Mouse (Mus musculus) CD4-positive, CD25-positive, alpha-beta regulatory T cell, adult 2 months (primary cell): ENCODE results near the gene Hoxd8.

ENCODE experiments used
- DNase-seq: peaks from one replicate; pipeline ENCODE4 v3.0.0-alpha.2; 2012; ENCODE audit warnings: low read depth, low spot score

The Hoxd8 gene

DNA sequence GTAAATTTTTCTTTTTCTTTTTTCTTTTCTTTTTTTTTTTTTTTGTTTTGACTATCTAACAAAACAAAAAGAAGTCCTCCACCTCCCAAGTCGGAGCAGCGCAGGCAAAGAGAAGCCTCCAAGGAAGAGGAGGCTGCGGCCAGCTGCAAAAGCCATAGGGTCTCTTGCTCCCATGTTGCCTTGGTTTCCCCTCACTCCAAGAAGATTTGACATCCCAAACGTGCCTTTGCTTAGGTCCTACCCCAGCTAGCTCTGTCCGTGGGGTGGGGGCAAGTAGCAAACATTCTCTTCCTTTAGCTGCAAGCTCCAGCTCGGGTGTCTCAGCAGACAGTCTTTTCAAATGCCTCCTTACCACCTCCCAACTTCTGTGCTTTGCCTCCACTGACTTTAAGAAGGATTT, 29.4 kb downstream of the Hoxd8 start:
- DNase-seq, result no peak

DNA sequence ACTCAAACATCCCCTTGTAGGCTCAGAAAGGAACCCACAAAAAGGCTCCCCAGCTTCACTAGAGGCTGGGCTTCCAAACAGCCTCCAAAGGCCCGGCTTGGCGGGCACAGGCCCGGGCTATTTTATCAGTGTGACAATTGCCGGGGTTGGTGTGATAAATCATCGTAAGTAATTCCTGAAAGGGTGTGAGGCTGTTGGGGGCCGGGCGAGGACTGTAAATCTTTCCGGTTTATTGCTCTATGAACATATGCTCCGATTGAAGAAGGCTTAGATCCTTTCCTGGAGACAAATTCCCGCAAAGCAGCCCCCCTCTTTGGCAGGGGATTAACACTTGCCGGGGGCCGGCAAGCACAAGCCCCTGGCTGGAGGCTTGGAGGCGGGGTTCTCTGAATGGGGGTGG, 30.0 kb downstream of the Hoxd8 start:
- DNase-seq, result no peak

DNA sequence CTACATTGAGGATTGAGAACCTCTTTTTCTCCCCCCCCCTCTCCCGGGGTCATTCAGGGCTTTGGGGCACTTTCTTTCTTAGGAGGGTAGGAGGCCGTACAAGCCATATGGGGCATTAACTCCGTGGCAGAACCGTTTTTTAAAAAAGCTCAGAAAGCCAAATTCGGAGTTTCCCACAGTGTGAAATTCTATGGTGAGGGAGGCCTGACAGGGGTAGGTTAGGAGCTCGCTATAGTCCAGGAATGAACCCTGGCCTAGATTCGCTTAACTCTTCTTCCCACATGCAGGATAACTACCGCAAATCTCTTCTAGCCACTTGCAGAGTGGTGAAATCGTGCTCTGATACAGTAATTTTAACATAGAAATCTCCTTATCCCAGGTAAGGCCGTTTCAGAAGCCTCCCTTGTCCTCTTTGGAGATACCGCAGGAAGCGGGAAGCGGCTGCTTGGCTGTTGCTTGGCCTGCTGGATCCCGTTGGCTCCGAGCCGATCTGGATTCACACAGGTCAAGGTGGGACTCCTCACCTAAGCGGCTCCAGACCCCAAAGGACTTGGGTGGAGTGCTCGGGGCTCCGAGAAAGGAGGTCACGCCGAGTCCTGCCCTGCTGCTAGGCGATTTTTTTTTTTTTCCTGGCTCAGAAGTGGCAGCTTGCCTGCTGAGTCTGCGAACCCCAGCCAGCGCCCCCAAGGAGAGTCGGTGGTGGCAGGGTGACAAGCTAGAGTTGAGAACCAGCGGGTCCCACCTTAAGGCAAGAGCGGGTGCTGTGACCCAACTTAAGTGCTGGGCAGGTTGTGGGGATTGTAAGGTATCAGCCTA, 30.8 kb downstream of the Hoxd8 start:
- no peak for DNase-seq

DNA sequence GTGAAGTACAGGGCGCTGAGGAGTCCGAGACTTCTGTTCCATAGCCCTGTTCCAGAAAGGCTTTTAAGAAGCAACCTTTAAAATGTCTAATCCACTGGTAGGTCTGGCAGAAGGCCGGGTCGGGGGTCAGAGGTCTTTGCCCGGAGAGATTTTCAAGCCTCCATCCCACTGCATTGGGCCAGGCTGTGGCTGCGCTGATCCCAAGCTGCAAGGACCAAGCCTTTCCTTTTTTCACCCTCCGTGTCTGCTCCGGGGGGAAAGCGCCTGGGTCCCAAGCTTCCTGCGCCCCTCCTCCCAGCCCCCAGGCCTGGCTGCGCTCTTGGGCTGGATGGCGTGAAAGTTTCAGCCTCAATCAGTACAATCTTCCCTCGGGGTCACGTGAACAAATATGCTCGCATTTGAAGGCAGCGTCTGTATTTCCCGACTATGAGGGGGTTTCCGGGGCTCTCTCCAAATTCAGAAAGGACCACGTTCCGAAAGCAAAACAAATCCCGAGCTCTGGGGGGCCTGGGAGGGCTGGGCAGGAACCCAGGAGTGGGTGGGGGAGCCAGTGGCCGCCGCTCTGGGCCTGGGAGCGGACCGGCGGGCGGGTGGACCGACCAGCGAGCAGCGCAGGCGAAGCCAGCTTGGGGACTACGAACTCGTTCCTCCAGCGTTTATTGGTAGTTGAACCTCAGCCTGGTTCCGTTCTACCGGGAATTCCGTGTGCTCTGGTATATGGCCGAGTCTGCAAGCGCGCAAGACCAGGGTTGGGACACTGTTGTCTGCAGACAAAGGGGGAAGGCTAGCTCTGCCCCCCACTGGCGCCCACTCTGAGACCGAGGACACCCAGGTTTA, 31.7 kb downstream of the Hoxd8 start:
- DNase-seq, result no peak

DNA sequence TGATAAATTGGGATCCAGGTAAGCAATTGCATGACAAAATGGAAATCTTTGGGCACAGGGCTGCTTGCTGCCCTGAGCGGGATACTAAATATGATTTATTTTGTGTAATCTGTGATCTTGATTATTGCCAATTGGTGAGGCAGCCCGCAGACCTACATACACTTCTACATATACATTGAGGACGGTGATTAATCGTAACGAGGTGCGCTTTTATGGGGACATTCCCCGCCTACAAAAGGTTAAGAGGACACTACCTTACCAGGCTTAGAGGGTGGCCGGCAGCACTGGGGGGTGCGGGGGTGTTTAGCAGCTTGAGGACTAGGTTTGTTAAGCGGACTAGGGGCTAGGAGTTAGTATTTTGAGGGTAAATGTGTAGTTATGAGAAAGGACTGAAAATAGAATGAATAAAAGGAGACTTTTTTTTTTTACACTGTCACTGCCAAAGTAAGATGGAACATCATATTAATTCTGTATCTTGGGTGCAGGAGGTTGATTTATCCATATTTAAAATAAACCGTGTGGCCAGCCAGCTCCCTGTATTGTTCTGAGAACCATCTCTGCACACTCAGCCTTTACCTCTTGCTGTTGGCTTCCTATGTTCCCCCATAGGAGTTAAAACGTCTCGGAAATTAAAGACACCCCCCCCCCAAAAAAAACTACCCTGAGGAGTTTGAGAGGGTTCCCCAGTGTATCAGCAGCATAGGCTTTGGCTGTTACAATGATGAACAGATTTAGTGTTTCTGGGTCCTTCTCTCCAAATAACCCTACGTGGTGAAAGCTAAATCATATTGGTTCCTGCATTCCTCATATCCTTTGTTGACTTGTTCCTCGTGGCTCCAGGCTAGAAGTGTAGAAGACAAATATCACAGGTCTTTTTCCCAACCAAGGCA, 32.5 kb downstream of the Hoxd8 start:
- no peak for DNase-seq

DNA sequence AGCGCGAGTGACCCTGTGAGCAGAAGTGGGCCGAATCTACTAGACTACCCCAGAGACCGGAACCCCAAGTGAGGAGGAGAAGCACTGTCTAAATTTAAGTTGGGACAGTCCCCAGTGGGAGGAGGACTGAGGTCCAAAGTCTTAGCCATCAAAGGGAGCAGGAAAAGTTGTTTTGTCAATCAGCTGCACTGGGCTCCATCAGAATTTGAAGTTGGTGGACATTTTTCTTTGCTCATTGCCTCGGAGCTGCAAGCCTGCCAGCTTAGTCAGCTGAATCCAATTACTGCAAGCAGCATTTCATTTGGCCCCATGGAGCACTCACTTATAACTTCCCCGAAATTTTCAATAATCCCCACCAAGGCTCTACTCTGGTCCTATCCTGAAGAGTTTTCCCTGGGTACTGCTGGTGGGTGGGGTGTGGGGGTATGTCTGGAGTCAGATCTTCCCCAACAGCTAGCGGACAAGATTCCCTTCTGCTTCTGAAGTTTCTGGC, 33.2 kb downstream of the Hoxd8 start:
- no peak for DNase-seq

DNA sequence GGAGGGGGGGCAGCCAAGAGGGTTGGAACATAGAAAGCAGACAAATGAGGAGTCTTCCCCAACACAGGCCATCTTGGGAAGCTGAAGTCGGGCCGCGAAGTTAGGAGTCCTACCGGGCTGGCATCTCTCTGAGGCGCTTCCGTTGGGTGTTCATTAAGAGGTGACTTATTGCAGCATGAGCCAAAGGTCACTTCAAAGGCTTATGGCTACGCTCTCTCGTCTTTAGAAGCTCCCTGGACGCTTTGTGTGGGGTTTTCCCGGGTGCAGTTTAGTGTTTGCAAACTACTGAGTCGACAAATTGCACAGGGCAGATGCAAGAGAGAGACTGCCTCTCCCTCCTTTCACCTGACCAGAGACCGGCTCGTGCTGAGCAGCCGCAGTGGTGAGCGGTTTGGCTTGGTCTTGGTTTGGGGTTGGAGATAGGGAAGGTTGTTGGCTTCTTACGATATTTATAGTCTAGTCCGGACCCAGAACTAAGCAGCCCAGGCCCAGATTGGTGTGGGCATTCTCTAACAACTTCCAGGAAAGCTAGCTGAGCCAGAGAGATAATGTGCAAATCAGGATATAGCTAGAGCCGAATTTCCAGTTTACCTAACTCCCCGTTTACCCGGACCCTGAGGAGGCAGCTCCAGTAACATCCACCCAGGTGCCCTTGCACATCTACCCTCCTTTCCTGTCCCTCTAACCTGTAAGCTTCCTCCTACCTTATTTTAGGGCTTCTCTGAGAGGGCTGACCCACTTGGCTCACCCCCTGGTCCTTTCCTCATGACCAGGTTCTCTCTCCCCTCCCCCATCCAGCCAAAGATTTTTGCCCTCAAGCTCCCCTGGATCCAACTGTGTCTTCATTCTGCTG, 34.4 kb downstream of the Hoxd8 start:
- no peak for DNase-seq

DNA sequence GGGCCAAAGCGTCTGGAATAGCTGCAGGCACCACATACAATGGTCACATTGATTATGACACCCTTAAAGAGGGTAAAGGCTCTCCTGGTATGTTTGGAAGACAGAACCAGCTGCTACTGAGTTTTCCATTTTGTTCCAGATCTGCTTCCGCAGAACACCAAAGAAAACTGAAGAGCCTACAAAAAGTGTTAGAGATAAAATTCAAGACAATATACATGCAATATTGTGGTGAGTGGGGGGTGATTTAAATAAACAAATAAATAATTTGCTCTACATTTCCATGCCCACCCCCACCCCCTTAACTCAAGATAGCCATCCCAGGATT, 35.0 kb downstream of the Hoxd8 start:
- no peak for DNase-seq

DNA sequence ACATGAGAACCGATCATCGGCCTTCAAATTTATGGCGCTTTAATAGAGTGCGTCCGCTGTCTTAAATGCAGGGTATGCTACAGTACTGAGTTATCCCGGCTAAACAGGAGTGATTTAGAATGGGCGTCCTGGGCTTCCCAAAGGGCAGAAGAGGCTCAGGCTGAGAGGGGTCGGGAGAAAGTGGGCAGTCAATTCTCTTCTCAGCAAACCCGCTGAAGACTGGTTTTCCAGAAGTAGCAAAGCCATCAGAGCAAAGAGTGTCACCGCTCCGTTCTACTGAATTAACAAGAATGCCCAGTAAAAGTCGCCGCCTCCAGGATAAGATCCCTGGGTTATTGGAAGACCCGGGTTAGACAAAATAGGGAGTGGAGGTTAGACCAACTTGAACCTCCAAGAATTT, 35.5 kb downstream of the Hoxd8 start:
- no peak for DNase-seq

DNA sequence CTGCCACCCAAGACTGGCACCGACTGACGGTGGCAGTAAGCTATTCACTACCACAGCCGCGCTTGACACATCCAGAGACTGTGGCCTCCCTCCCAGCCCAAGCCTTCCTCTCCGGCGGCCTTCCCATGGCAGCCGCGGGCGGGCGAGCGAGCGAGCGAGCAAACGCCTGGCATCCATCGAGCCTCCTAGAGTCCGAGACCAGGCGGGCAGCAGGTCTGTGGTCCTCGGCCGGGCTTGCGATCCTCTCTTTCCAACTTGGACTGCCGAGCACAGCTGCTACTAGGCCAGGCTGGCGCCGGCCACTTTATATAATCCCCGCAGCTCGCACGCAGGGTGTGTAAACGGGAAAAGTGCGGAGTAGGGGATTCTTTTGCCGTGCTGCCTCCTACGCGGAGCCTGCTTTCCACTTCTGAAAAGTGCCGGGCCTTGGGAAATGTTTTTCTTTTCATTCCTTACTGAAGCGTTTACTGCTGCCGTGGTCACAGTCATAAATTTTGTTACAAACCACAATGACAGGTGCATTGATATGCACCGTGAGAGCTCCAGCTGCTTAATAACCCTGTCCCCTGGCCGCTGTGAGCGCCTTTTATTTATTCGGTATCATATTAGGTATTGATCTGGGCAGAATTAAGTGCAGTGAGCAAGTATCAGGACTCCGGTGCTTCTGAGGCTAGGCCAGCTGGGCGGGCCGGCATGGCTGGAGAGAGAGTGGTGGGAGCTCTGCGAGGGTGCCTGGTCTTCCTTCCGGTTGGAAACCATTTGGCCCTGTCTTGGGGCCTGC, 36.1 kb downstream of the Hoxd8 start:
- no peak for DNase-seq

DNA sequence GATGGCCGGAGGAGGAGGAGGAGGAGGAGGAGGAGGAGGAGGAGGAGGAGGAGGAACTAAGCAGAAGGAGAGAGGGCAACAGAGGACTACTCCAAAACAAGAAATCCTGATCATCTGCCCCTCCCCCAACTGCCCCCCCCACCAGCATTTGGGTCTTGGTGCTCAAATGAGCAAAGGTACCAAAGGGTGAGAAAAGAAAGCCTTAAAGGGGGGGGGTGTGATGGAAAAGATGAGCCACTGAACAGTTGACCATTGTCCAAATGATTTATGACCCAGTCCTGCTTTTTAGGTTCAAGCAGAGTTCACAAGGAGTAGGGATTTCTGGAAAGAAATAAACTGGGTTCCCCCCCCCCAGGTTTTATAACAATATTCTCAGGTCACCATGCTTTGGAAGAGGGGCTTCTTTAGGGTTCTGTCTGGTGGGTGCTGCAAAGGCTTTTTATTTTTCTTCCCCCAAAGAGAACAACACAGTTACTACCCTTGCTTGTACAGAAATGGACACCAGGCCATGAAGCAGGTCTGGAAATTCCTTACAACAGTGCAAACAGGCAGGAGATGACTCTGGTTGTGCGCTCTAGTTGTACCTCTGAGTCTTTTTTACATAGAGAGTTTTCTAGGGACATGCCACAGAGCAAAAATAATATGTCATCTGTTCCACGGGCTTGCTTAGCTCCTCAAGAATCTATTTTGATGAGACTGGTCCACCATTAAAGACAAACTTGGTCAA, 37.0 kb downstream of the Hoxd8 start:
- DNase-seq, result no peak

DNA sequence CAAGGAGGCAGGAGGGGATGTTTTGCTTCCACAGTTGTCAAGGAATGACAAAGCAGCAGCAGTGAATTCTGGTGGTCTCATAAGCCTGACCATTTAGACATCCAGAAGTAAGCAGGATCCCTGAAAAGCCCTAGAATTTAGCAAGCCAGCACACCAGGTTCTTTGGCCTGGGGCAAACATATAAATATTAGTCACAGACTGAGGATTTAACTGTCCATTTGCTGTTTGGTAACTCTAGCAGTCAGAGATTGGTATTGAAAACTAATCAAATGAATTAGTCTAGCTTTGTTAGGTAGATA, 37.5 kb downstream of the Hoxd8 start:
- no peak for DNase-seq

DNA sequence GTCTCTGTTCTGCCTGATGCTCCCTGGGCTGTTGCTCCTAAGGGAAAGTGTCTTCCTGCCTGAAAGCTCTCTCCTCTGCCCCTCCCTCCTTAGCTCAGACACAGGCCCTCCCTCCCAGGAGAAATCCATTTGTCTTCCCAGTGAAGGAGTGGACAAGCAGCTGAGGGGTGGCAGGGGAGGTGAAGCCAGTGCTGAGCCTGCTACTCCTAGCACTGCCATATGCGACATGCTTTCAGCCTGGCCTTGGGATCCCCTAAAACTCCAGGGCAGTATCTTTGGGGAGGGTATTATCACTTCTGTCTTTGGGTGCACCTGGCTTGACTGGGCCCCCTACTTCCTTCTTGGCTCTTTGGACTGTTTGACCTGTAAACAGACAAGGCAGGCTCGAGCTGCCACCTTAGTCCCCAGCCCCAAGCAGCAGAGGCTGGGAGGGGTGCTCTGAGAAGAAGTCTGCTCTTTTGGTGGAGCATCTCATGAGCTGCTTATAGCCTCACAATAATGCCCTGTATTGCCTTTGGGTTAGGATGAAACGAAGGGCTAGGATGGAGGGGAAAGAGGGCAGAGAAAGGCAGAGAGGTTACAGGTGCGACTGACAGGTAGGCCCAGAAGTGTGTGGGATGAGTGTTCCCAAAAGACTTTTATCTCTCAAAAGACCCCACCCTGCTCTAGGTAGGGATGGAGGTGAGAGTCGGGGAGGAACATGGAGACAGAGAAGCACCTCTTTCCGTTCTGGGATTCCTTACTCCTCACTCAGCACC, 41.3 kb downstream of the Hoxd8 start:
- no peak for DNase-seq

DNA sequence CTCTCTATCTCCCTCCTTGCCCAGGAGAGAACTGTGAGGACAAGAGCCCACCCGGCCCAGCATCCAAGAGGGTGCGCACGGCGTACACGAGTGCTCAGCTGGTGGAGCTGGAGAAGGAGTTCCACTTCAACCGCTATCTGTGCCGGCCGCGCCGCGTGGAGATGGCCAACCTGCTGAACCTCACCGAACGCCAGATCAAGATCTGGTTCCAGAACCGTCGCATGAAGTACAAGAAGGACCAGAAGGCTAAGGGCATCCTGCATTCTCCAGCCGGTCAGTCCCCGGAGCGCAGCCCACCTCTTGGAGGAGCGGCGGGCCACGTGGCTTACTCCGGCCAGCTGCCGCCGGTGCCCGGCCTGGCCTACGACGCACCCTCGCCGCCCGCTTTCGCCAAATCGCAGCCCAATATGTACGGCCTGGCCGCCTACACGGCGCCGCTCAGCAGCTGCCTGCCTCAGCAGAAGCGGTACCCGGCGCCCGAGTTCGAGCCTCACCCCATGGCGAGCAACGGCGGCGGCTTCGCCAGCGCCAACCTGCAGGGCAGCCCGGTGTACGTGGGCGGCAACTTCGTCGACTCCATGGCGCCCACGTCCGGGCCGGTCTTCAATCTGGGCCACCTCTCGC, 42.0 kb downstream of the Hoxd8 start:
- no peak for DNase-seq

DNA sequence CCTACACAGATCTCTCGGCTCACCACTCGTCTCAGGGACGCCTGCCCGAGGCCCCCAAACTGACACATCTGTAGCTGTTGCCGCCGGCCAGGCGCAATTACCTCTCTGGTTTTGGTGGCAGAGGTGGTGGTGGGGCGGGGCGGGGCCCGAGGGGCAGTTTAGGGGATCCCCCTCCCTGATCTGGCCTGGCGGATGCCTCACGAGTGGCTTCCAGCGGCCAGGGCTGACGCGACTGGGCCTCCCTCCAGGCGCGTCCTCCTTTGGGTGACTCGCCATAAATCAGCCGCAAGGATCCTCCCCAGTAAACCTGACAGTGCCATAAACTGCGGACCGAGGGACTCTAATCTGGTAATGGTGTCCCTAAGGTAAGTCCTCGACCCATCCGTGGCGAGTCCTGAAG, 42.6 kb downstream of the Hoxd8 start:
- DNase-seq, result no peak

DNA sequence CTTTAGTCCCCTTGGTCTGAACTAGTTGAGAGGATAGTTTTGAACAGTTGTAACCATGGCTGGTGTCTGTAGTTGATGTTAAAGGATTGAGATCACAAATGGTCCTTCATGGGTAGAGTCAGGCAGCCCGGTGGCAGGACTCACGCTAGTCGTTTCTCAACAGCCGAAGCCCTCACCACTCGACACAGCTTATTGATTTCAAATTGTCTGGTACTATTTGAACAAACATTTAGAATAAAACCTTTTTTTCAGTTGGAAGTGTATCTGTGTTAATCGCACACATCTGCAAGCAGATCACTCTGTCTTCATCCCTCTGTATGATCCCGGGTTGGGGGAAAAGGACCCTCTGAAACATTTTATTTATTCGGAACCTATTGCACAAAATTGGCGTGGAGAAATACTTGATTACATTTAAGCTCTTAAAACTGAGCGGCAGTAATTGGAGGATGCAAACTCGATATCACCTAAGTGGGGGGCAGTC, 43.3 kb downstream of the Hoxd8 start:
- no peak for DNase-seq

DNA sequence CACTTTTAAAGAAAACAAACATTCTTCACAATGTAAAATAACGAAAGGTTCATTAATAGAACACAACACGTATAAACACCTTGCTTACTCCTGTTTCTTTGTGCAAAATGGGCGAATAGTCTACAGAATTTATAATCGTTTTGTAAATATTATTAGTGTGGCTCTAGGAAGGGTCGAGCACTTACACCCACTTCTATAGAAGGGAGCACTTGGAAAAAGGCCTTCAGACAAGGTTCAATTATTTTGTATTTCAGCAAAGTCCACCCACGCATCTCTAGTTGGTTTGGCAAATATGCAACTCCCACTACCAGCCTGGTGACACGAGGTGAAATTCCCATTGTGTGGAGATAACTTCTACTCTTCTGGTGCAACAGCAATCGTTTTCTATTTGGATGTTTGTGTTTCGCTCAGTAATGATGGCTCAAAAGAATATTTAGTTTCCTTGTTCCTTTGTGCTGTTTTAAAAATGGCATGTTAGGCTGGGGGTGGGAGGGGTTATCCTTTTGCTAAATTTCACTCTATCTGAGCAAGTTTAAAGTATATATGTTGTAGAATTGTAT, 44.1 kb downstream of the Hoxd8 start:
- DNase-seq, result no peak
